Mouse (Mus musculus) neural tube, embryonic 11.5 days (tissue): ENCODE results near the gene Phkb. TPM values are rescaled to one million over a fixed set of nuclear protein-coding genes. Genes with fewer than 3 reads are reported as not detected.

Experiments used
- ATAC-seq: fragments of 200-750 bp; cut with Nextera tagmentation; 2 replicates; pipeline ENCODE4 v1.8.0; 2017; ENCODE audit warnings: moderate number of reproducible peaks, mild to moderate bottlenecking, moderate TSS enrichment, moderate library complexity; ENCODE audit not compliant: insufficient read depth, low FRiP score, low TSS enrichment
- DNase-seq: peaks from one replicate; pipeline ENCODE4 v3.0.0-alpha.2; 2015; ENCODE audit warnings: low spot score
- H3K27ac ChIP-seq: fragments of 300-500 bp; sonication (generic); 2 replicates; pipeline ENCODE4 v1.5.1; 2014; ENCODE audit warnings: low read depth, mild to moderate bottlenecking, low read length
- H3K27me3 ChIP-seq: fragments of 300-500 bp; sonication (generic); 2 replicates; pipeline ENCODE4 v1.6.1; 2014; ENCODE audit warnings: mild to moderate bottlenecking, low read length, mixed read lengths; ENCODE audit not compliant: control insufficient read depth, insufficient read depth
- H3K36me3 ChIP-seq: fragments of 300-500 bp; sonication (generic); 2 replicates; pipeline ENCODE4 v1.6.1; 2014; ENCODE audit warnings: mild to moderate bottlenecking, low read length, moderate library complexity, mixed read lengths; ENCODE audit not compliant: control insufficient read depth, insufficient read depth
- H3K4me1 ChIP-seq: fragments of 300-500 bp; sonication (generic); 2 replicates; pipeline ENCODE4 v1.6.1; 2014; ENCODE audit warnings: low read length, mixed read lengths; ENCODE audit not compliant: control insufficient read depth, insufficient read depth
- H3K4me2 ChIP-seq: fragments of 300-500 bp; sonication (generic); 2 replicates; pipeline ENCODE4 v1.6.1; 2014; ENCODE audit warnings: low read depth, mild to moderate bottlenecking, moderate library complexity
- H3K4me3 ChIP-seq: fragments of 300-500 bp; sonication (generic); 2 replicates; pipeline ENCODE4 v1.5.1; 2014; ENCODE audit warnings: low read depth, low read length
- H3K9ac ChIP-seq: fragments of 300-500 bp; sonication (generic); 2 replicates; pipeline ENCODE4 v1.6.1; 2014; ENCODE audit warnings: mild to moderate bottlenecking, low read length
- H3K9me3 ChIP-seq: fragments of 300-500 bp; sonication (generic); 2 replicates; pipeline ENCODE4 v1.6.1; 2016; ENCODE audit warnings: low read length; ENCODE audit not compliant: control insufficient read depth
- WGBS: fragments of 180-500 bp; shearing (Covaris S2); extraction: QIAGEN DNeasy Blood & Tissue Kit; methylation state at CpG from one replicate; pipeline ENCODE4 v1.1.7; 2014; 5-methylcytosine and 5-hydroxymethylcytosine counted together
- polyA plus RNA-seq: library from polyadenylated mRNA; unstranded; fragments of >200 nt; fragmentation: Nextera tagmentation; extraction: Ambion mirVana; gene quantifications from 2 replicates; pipeline ENCODE4 v1.2.1, GENCODE M21; 2014

Gene Phkb
- polyA plus RNA-seq, 1 experiment from 2014 or later: 45.1 TPM

GRCm38 (mm10) chr8:85992911-85993310 lies 152.2 kb downstream of the Phkb start:
- WGBS: 86% methylated on average over 1 of the region's 1 CpGs
- Histone ChIP-seq H3K9me3 (no peaks in the 10 kb centered on the region), H3K36me3 (no peaks in the 10 kb centered on the region), H3K4me2 (no peak overlapping the region), H3K4me3 (no peak overlapping the region), H3K27me3 (no peaks in the 10 kb centered on the region), H3K9ac (no peak overlapping the region), H3K27ac (no peak overlapping the region), H3K4me1 (no peaks in the 10 kb centered on the region)
- DNase-seq (no peak), ATAC-seq (no peak)

DNA sequence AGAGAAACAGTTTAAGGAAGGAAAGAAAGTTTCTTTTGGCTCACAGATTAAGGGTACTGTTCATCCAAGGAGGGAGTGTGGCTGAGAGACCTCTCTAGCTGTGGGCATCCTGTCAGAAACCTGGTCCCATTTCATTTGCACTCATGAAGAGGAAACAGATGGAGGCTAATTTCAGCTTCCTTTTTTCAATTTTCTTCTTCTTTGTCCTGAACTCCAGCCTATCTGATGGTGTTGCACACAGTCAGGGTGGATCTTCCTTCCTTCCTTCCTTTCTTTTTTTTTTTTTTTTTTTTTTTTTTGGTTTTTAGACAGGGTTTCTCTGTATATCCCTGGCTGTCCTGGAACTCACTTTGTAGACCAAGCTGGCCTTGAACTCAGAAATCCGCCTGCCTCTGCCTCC lies 152.9 kb downstream of the Phkb start:
- Histone ChIP-seq H3K4me2 (no peak overlapping the region), H3K4me3 (no peak overlapping the region), H3K27ac (no peak overlapping the region), H3K36me3 (no peaks in the 10 kb centered on the region), H3K27me3 (no peaks in the 10 kb centered on the region), H3K9ac (no peak overlapping the region), H3K9me3 (no peaks in the 10 kb centered on the region), H3K4me1 (no peaks in the 10 kb centered on the region)
- DNase-seq (no peak), ATAC-seq (no peak)
- 91% methylated on average over 1 of the region's 1 CpGs for WGBS

- Histone ChIP-seq H3K9ac (no peak overlapping the region), H3K27me3 (no peaks in the 10 kb centered on the region), H3K4me2 (no peak overlapping the region), H3K36me3 (no peaks in the 10 kb centered on the region), H3K4me3 (no peak overlapping the region), H3K27ac (no peak overlapping the region), H3K9me3 (no peaks in the 10 kb centered on the region), H3K4me1 (no peaks in the 10 kb centered on the region)
- 95% methylated on average over 1 of the region's 1 CpGs for WGBS
- ATAC-seq (no peak), DNase-seq (no peak)
These were observed 155.2 kb downstream of the Phkb start for GRCm38 (mm10) chr8:85995971-85996370.

GRCm38 (mm10) chr8:86006485-86006884 lies 165.7 kb downstream of the Phkb start:
- no peak for ATAC-seq
- DNase-seq: no peak
- H3K4me1 ChIP-seq: no peaks in the 10 kb centered on the region

GRCm38 (mm10) chr8:86016806-86017205 lies 176.0 kb downstream of the Phkb start:
- DNase-seq (no peak), ATAC-seq (no peak)
- Histone ChIP-seq H3K4me1 (no peaks in the 10 kb centered on the region), H3K4me2 (no peak overlapping the region), H3K9me3 (no peaks in the 10 kb centered on the region), H3K36me3 (no peaks in the 10 kb centered on the region), H3K4me3 (no peak overlapping the region), H3K9ac (no peak overlapping the region), H3K27me3 (no peaks in the 10 kb centered on the region), H3K27ac (no peak overlapping the region)
- WGBS: 83% methylated on average over 2 of the region's 2 CpGs

More at GRCm38 (mm10) chr8:86006485-86006884, 165.7 kb downstream of the Phkb start:
- H3K27ac ChIP-seq: no peak overlapping the region
- H3K27me3 ChIP-seq: no peaks in the 10 kb centered on the region
- H3K4me2 ChIP-seq: no peak overlapping the region
- H3K36me3 ChIP-seq: no peaks in the 10 kb centered on the region
- H3K9ac ChIP-seq: no peak overlapping the region
- H3K4me3 ChIP-seq: no peak overlapping the region
- no peaks in the 10 kb centered on the region for H3K9me3 ChIP-seq

GRCm38 (mm10) chr8:86028646-86029312 lies 188.0 kb downstream of the Phkb start:
- DNase-seq (no peak), ATAC-seq (no peak)
- H3K27ac ChIP-seq: no peak overlapping the region
- no peaks in the 10 kb centered on the region; the same call in 1 of the 2 replicates for H3K36me3 ChIP-seq
- no peak overlapping the region for H3K9ac ChIP-seq
- H3K4me1 ChIP-seq: no peaks in the 10 kb centered on the region
- 85% methylated on average over 6 of the region's 6 CpGs for WGBS
- H3K4me3 ChIP-seq: no peak overlapping the region
- H3K4me2 ChIP-seq: no peak overlapping the region
- no peaks in the 10 kb centered on the region for H3K9me3 ChIP-seq
- H3K27me3 ChIP-seq: no peaks in the 10 kb centered on the region

- Histone ChIP-seq H3K4me2 (no peak overlapping the region), H3K27me3 (no peaks in the 10 kb centered on the region), H3K4me3 (no peak overlapping the region), H3K9me3 (no peaks in the 10 kb centered on the region), H3K27ac (no peak overlapping the region), H3K36me3 (no peaks in the 10 kb centered on the region; the same call in 1 of the 2 replicates), H3K9ac (no peak overlapping the region), H3K4me1 (no peaks in the 10 kb centered on the region)
- 93% methylated on average over 7 of the region's 7 CpGs for WGBS
- no peak for ATAC-seq
- no peak for DNase-seq
These were observed 188.7 kb downstream of the Phkb start for GRCm38 (mm10) chr8:86029451-86029850.

- H3K27me3 ChIP-seq: no peaks in the 10 kb centered on the region
- WGBS: 77% methylated on average over 6 of the region's 6 CpGs
- no peak overlapping the region for H3K9ac ChIP-seq
- H3K36me3 ChIP-seq: no peaks in the 10 kb centered on the region; the same call in 1 of the 2 replicates
- H3K4me1 ChIP-seq: no peaks in the 10 kb centered on the region
- H3K27ac ChIP-seq: no peak overlapping the region
- H3K4me2 ChIP-seq: no peak overlapping the region
- no peak for ATAC-seq
- H3K9me3 ChIP-seq: no peaks in the 10 kb centered on the region
- no peak for DNase-seq
- no peak overlapping the region for H3K4me3 ChIP-seq
These were observed 194.1 kb downstream of the Phkb start for GRCm38 (mm10) chr8:86034662-86035365.

GRCm38 (mm10) chr8:86035371-86035770 lies 194.6 kb downstream of the Phkb start:
- WGBS: 89% methylated on average over 4 of the region's 4 CpGs

More at GRCm38 (mm10) chr8:86035371-86035770, 194.6 kb downstream of the Phkb start:
- Histone ChIP-seq H3K4me3 (no peak overlapping the region), H3K27ac (no peak overlapping the region), H3K4me1 (no peaks in the 10 kb centered on the region), H3K9ac (no peak overlapping the region), H3K27me3 (no peaks in the 10 kb centered on the region), H3K36me3 (no peaks in the 10 kb centered on the region; the same call in 1 of the 2 replicates), H3K4me2 (no peak overlapping the region), H3K9me3 (no peaks in the 10 kb centered on the region)
- no peak for DNase-seq
- no peak for ATAC-seq
